Mouse (Mus musculus): Measurements from ENCODE around the gene Bzw1.
"Not testable (repeated sequence)": the region's sequence is repeated elsewhere in the genome, so short reads cannot be mapped to it uniquely, and the experiment has no call there.

The Bzw1 gene

DNA sequence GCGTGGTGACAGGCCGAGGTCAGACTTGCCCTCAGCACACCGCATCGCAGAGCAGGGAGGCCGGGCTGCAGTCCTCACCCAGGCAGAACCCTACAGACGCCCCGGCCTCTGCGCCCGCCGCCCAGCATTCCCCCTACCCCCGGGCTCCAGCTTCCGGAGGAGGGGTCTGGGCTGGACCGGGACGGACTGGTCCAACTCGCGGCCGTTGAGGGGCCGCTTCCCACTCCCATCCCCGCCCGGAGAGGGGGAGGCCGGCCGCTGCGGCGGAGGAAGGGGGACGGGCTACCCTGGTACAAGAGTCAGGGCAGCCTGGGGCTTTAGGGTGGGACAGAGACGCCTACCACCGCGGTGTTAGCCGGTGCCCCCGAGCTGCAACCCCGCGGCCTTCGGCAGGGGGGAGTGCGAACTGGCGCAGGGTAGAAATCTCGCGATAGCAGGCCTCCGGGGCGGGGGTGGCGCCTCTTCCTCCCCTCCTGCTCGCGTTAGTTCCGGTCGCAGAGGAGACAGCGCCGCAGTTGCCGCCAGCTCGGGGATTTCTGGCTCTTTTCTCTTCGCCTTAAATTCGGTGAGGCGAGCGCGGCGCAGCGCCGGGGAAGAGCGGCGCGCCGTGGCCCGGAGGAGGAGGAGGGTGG, at the start of gene Bzw1:
Gene Bzw1, plus strand, starts transcription at position 247 of the 632 bp plus-strand sequence.
- peak; percentile 93 for DNase-seq

DNA sequence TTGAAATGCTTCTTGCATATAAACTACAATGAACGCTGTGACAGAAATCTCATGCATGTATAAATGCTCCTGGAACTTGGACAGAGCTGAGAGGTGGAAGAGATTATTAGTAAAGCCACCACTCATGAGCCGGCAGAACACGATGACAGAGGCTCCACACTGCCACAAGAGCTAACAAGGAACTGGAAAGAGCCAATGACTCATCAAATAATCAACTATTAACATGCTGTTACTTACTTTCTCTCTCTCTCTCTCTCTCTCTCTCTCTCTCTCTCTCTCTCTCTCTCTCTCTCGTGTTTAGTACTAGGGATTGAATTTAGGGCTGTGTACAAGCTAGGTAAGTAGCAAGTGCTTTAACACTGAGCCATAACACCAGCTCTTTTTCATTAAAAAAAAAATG, 48.8 kb upstream of the Bzw1 start:
- DNase-seq = no peak

DNA sequence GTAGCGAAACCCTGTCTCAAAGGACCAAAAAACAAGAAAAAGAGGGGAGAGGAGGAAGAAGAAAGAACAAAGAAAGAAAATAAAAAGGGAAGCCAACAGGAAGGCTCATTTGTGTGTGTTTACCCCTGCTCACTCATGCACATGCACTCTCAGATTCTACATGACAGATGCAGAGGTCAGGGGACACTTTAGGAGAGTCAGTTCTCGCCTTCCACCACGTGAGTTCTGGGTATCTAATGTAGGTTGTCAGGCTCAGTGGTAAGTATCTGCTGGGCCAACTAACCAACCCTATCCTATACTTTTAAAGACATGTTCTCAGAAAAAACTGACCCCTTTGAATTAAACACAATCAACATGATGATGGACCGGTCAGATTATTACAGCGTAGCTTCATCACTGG, 48.1 kb upstream of the Bzw1 start:
- no peak for DNase-seq

DNA sequence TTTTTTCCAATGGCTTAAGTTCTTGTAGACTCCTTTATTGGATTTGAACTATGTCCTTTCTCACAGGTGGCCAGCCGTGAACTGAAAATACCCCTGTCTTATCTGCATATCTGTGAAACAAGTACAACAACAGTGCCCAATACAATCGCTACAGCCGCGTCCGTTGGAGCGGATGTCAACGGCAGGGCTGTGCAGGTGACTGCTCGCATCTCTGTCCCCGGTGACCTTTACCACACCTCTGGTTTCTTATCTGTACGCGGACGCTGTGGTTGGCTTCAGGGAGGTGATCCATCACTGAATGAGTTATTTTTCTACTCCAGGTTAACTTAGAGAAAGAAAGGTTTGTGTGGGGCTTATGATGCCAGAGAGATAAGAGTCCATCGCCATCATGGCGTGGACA, 46.5 kb upstream of the Bzw1 start:
- no peak for DNase-seq

DNA sequence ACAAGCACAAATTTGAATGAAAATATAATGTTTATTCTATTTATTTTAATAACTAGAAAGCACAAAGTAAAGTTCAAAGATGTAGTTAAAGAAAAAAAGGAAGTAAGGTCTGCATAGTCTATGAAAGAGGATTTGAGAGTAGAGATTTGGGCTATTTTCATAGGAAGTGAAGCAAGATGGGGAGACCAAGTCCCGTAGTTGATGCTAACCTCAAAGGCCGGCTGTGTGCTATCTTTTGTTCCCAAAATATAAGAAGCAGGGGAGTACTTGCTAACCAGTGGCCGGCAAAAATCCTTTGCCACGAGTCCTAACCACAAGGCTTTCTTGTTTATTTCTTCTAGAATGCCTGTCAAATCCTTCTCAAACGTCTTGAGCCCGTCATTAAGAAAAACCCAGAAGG, 44.0 kb upstream of the Bzw1 start:
- no peak for DNase-seq

DNA sequence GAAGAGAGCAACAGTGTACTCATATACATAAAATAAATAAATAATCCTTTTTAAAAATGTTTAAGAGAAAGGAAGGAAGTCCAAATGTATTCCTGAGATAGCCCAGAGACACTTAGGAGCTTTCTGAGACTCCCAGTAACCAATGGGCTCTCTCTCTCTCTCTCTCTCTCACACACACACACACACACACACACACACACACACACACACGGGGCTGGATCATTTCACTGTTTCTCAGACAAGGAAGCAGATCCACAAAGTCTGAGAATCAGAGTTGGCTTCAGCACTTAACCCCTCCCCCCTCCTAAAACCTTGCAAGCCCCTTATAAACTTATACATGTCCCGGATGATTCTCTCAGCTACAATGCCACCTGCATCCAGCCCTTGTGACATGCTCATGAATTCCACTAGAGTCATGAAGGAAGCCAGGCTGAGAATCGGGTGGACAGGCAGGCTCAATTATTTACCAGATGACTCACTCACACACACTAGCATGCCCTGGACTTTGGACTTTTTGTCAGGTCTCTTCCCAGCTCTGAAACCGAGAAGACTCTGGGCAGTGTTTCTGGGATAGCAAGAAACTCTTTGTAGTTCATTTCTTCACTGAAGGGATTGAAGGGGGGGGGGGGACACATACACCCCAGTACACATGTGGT, 39.3 kb upstream of the Bzw1 start:
- no peak for DNase-seq

DNA sequence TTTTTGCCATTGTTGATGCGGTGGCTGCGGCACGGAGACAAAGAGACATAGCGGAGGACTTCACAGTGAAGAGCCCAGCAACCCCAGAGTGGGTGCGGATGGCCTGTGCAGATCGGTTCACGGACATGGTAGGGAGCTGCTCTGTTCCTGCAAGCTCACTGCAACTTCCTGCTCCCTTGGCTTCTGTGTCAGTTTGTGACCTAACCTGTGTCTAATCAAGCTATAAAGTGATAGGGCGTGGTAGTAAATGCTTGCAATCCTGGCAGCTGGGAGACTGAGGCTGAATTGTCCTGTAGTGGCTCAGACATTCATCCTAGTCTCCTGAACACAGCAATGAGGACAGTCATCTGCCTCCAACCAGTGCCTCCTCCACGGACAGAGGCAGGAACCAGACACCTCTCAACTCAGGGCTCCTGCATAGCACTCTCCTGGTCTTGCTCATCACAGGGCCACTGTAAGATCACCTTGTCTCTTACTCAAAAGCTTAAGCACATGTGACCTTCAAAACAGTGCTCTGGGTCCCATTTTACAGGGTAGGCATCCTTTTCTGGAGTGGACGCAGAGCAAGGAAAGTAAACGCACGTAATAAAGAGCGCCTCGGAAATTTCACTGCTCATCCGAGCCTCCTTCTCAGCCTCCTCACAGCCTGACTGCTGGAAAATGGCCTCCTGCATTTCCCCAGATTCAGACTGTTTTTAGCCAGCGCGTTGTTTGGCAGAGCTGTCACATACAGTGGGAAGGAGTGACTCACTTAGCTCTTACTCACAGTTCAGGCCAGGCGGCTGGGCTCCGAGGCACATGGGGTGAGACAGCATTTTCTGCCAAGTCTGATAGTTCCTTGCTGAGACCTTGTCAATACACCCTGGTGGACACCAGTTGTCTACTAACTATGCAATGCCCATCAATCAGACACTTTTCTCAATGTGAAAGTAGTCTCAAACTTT, 33.5 kb upstream of the Bzw1 start:
- DNase-seq = peak; percentile 46

DNA sequence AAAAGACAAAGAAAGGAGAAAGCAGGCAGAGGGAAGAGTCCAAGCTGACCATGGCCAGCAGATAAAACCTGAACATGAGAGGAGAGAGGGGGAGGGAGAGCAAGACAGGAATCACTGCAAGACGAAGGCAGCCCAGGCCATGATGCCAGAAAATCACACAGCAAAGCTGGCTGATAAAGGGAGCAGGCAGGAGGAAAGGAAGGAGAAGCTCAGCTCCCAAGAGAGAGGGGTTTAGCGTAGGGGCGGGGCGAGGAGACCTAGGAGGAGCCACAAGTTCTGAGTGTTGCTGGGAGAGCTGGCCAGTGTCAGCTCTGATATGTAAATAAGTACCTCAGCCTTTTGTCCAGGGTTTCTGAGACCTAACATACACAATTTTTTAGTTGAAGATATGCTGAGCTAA, 30.4 kb upstream of the Bzw1 start:
- DNase-seq = no peak

DNA sequence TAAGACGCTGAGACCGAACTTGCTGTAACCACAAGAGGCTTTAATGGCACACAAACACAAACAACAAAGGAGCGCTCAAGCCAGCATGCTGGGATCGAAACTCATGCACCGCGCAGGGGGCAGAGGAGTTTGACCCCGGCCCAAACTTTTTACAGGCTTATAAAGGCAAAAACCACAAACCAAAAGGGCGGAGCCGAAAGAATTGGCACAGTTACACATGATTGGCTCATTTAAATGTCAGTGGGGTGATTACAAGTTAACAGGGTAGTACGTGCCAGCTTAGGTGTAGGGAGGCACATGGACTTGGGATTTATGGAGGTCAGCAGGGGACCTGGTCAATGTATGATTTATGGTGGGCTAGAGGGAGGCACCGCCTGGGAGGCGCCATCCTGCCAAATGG, 28.1 kb upstream of the Bzw1 start:
- no peak for DNase-seq

DNA sequence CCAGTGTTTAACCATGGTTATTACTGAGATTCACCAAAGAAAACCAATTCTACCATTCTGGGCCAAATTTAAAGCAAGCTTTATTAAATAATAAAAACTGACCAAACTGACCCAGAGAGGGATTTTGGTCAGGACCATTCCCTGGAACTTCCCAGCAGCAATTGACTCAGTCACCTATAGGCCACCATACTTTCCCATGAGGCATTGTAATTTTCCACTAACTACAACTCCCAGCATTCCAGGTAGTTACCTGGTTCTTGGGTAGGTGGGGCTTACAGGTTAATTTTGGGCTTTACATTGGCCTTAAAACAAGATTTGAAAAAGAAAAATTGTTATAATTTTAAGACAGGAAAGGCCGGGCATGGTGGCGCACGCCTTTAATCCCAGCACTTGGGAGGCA, 26.9 kb upstream of the Bzw1 start:
- no peak for DNase-seq

DNA sequence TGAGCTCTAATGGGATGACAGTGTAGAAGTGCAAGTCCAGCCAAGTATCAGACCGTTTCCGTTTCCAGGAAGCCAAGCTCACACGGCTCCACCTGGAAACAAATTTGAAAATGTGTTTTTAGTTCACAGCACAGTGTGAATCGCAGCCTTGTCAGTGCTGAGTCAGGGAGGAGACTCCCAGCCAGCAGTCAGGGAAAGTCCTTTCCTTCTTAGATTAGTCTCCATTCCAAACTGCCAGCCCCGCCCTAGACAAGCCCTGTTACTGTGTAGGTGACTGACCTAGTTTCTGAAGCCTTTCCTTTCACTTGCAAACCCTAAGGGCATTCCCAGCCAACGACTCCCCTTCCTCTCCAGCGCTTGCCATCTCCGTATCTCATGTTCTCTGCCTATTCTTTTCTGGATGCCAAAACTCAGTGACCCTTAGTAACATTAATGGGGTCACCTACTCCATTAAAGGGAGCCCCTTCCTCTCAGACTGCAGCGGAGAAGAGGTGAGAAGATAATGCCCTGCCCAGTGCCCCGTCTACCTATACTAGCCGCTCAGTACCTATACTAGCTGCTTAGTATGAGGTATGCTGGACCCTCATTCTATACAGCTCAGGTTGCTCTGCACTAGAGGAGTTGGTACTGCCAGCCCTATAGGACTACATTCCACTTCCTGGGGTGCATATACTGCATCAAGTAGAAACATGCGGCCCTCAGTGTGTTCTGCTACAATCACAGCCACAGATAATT, 25.8 kb upstream of the Bzw1 start:
- no peak for DNase-seq

DNA sequence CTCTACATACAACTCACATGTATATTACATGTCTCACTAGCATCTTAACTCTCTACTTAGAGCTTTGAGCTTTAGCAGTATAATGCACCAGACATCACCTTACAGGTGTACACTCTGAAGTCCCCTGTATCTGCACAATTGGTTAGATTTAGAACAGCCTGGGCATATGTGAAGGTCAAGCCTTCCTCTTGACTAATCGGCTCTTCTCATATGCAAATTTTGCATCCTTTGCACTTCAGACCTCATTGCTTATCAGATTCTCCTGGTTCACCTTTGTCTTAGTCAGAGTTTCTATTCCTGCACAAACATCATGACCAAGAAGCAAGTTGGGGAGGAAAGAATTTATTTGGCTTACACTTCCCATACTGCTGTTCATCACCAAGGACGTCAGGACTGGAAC, 23.0 kb upstream of the Bzw1 start:
- DNase-seq = no peak

DNA sequence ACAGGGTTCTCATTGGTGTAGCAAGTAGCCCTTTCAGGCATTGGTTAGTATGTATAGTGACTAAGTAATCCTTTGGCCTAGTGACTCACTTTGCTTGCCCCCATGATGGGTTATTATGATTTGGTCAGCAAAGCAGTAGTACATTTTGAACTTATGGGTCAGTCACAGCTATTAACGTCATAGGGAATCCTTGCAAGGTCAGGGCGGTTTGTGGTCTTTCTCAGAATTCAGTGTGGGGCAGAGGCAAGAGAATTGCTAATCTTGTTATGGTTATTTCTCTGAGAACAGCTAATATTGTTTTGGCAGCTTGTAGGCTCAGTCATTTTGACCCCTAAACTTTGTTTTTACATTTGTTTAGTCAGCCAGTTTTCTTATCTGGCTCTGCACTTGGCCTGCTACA, 18.4 kb upstream of the Bzw1 start:
- DNase-seq = not testable (repeated sequence)

DNA sequence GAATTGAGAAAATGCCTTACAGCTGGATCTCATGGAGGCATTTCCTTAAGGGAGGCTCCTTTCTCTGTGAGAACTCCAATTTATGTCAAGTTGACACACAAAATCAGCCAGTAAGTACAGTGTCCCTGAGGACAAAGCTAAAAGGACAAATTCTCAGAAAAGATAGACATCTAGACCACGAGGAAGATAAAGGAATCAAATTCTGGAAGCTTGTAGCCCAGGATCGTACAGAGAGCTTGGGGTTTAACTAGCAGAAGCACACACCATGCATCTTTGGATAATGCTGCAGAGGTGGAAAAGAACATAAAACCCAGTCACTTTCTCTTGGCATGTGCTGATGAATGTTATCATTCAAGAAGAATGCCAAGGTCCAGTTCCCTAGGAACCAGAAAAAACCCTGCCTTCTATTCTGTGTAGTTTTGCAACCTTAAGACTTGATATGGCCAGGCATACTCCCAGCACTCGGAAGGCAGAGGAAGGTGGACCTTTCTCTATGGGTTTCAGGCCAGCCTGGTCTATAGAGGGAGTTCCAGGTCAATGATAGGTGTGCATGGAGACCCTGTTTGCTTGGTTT, 17.0 kb upstream of the Bzw1 start:
- DNase-seq = no peak

DNA sequence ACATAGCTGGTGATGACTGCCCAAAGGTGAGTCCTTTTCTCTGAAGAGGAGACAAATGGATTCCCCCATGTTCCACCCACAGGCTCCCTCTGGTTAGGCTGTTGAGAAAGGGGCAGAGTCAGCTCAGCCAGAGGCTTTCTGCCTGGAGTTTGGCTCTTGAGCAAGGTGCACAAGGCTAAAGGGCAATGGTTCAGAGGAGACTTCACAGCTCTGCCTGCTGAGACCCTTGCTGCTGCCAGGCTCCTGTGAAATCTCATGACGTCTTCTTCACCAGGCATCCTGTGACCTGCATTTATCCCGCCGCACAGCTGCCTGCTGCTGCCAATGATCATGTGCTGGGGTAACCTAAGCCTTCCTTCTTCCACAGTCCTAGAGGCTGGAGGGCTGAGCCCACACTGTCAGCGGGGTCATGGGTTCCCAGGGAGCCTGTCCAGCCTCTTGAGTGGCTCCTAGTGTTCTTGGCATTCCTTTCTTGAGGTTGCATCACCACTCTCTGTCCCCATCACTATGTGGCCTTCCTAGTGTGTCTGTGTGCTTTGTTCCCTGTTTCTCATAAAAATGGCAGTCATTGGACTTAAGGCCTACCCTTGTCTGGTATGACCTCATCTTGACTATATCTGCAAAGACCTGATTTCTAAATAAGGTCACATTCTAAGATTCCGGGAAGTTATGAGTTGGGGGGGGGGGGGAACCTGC, 10.0 kb upstream of the Bzw1 start:
- no peak for DNase-seq

DNA sequence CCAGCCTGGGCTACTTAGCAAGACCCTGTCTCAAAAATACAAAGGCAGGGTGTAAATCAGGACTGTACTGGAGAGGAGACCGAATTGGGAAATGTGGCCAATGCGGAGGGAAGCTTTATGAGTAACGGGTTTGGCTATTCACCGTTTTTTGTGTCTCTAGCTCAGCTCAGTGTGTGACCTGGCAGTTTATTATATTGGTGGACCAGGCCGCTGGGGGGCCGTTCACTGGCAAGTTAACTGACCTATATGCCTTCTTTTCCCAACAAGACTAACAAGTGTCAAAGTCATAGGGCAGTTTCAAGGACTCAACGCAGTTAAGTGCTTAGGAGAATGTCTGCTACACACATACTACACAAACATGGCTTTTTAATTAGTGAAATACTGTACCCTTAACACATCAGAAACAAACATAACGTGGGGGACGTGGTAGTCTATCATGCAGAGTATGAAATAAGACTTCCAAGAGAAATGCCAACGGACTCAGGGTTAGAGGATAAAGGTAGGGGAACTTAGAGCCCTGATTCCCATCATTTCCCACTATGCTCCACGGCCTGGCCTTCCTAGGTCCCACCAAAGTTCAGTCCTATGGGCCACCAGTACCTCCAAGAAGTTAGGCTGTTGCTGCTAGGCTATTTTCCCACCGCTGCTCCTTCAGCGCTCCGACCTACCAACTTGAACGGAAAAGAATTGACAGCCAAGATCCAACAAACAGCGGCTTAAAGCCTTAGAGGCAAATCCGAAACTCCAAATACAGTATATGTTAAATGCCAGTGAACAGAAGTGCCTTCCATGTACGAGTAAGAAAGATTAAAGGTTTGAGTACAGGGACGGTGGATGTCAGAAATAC, 1.1 kb upstream of the Bzw1 start:
- DNase-seq = no peak

DNA sequence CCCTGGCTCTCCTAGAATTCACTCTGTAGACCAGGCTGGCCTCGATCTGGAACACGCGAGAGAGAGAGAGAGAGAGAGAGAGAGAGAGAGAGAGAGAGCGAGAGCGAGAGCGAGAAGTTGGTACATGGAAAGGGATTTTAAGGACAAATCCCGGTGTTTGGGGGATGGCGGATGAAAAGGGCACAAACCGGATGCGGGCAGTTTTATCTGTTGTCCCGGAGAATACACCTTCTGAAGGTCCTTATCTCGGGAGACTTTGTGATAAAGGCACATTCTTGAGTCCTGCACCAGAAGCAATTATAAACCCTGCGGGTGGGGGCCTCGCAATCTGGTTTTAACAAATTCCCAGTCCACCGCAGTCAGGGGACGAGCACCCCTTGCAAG, 438 bp upstream of the Bzw1 start:
- DNase-seq = no peak

DNA sequence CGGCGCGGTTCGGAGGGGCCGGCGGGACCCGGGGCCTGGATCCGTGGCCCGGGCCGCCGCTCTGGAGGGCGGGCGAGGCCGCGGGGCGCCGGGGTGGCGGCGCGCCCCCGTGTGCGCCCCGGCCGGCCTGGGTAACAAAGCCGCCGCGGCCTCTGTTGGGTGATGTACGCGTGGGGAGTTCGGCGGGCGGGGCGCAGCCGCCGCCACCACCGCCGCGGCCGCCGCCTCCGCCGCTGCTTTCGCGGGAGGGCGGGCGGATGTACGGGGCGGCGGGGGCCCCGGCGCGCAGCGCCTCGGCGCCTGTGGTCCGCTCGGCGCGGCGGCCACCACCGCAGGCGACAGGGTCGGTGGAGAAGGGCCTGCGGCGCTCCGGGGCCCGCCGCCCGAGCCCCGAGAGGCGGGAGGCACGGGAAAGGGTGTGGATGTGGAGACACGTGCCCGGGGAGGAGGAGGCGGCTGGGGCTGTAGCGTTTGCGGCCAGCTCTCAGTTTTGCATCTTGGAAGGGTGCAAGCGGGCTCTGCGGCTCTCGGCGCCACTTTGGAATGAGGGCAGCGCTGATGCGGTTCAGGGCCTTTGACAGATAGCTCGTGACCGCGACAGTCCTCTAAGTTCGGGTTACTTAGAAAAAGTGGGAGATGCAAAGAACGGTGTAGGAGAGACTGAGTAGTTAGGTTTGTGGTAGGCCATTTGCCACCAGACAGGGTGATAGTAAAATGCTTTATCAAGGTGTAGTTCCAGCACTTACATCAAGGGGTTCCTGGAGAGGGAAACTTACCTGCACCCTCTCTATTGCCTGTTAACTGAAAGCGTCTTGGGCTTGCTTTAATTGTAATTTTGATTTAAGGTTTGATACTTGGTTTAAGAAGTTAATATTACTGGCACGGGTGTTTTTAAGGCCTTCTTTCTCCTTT, 842 bp downstream of the Bzw1 start:
- peak; percentile 54 for DNase-seq

DNA sequence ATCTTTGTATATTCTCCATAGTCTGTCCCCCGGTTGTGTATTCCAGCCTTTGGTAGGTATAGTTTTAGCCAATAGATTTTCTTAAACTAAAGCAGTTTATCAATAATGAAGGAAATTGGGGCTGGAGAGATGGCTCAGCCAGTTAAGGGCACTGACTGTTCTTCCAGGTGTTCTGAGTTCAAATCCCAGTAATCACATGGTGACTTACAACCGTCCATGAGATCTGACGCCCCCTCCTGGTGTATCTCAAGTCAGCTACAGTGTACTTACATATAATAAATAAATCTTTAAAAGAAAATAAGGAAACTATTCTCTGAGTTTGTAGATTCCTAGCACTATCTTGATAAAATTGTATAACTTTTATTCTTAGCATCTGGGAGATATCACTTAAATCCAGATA, 2.6 kb downstream of the Bzw1 start:
- DNase-seq = no peak

DNA sequence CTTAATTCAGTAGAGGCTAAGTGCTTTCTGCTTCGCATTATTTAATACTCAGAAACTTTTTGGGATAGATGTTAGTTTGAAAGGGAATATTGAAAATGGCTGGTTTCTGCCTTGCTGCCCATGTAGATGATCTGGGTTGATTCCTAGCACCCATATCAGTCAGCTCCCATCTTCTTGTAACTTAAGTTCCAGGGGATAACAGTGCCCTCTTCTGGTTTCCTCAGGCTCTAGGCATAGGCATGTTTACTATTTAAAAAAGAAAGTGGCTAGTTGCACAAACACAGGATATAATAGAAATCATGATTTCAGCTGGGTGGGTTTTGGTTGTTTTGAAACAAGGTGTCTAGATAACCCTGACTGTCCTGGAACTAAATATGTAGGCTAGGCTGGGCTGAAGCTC, 3.5 kb downstream of the Bzw1 start:
- DNase-seq = no peak
